Mouse (Mus musculus): Measurements from ENCODE around the gene Alpl. TPM values are rescaled to one million over a fixed set of nuclear protein-coding genes. Genes with fewer than 3 reads are reported as not detected.

Gene Alpl
- total RNA-seq, 4 experiments from 2014 or later, result 54.6 to 70.0 (median 62.3) TPM

DNA sequence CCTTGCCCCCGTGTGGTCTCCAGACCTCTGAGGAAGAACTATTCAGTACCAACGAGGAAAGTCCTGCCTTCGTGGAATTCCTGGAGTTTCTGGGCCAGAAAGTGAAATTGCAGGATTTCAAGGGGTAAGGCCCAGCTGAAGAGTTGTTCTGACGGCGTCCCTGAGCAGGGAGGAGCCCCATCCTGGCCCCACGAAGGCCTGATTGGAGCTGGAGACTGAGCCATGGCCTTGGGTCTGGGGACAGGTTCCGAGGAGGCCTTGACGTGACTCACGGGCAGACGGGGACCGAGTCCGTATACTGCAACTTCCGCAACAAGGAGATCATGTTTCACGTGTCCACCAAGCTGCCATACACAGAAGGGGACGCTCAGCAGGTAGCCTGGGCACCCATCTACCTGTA, 78.5 kb downstream of the Alpl start:
- no peak for DNase-seq (ENCODE audit: low spot score)

DNA sequence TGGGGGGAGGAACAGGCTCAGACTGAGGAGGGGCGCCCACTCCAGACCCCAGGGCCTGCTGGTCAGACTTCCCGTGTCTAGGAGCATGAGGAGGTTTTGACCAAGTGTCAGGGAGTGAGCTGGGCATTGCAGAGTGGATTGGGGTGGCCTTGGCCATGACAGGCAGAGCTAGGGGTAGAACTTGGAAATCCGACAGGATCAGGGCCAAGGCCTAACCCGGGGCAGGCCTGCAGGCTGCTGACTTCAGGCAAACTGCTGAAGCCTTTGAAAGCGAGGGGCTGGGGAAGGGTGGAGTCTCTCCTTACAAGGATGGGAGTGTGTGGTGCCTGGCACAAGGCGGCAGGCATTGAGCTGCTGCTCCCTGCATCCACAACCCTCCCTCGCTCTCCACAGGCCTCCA, 79.2 kb downstream of the Alpl start:
- no peak for DNase-seq (ENCODE audit: low spot score)

DNA sequence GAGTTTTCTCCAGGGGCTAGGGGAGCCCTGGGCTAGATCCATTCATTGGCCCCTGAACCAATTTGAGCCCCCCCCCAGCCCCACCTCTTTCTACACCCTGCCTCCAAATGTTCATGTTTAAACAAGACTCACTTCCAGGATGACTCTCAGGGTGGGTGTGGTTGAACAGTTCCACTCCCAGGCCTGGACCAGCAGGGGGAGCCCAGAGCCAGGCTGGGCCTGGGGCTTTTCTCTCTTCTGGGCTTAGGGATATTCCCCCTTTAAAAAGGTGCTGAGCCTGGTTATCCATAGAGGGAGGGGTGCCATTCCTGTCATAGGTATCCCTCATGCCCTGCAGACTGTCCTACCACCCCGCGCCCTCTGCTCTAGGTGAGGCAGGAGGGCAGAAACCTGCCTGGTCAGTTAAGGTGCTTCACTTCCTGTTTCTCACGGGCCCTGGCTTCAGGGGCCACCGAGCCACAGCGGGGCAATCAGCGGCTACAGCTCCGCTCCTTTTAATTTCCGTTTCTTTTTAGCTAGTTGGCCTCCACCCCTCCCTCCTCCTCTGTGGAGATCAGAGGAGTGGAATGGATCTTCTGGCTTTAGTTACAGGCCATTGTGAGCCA, 82.1 kb downstream of the Alpl start:
- no peak for DNase-seq (ENCODE audit: low spot score)

DNA sequence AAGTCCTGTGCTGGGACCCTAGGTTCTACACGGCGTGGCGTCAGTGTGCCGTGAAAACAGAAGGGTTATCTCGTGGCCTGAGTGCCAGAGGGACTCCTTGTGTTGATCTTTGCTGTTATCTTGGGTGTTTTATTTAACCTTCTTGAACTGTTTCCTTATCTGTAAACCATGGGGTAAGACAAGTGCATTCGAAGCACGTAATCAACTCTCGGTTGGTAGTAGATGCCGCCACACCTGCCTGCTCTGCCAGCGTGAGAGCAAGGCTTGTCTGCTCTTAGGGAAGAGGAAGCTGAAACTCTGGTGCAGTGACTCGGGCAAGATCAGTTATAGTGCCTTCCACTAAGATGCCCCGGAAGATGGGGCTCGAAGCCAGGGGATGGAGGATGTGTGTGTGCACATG, 83.2 kb downstream of the Alpl start:
- DNase-seq (ENCODE audit: low spot score), result no peak

- peak; percentile 57 for DNase-seq (ENCODE audit: low spot score)
Observed at GRCm38 (mm10) chr4:137707216-137707990, 88.8 kb downstream of the Alpl start.

GRCm38 (mm10) chr4:137706510-137706909, 89.7 kb downstream of the Alpl start:
- DNase-seq (ENCODE audit: low spot score), result no peak

DNA sequence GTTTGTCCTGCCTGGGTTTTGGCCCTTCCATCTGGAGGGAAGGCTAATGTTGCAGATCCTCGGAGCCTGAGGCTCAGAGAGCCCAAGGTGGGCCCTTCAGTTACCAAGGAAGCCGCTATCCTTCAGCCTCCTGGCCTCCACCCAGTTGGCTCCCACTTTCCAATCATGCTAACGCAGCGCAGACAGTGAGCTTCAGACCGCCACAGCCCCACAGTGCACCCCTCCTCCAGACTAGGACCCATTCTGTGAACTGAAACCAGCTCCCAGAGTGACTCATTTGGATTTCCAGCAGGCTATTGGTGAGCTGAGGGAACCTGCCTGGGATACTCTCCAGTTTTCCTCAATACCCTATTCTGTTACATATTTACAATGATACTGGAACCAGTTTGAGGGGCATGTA, 90.8 kb downstream of the Alpl start:
- DNase-seq (ENCODE audit: low spot score), result no peak

GRCm38 (mm10) chr4:137704561-137704960, 91.6 kb downstream of the Alpl start:
- DNase-seq (ENCODE audit: low spot score), result no peak

DNA sequence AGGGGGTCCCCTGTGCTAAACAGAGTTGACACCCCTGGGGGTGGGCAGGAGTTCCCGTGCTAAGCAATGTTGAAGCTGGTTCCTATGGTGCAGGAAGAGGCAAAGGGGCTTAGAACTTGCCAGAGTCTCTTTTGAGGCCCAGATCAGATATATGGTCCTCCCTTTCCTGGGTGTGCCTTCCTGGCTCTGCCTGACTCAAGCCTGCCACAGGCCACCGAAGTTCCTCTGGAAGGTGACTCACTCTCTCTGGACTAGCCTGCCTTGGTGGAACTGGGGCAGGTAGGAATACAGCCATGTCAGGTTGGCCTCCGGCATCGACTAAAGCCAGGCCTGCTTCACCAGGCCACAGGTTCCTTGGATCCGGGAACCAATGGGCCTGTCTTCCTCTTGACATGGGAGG, 93.1 kb downstream of the Alpl start:
- no peak for DNase-seq (ENCODE audit: low spot score)

DNA sequence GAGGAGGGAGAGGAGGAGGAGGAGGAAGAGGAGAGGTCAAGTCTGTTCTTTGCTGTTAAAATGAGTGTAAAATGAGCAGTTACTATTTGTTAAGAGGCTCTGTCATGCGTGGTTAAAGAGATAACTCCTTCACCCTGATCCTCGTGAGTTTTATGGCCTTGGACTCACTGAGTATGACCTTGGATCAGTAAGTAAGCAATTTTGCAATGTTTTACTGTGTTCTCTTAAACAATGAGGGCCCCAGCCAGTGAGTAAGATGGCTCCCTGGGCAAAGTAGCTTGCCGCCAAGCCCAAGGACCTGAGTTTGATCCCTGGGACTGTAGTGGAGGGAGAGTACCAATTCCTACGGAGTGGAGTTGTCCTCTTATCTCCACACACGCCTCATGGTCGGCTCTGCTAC, 95.2 kb downstream of the Alpl start:
- DNase-seq (ENCODE audit: low spot score), result no peak

DNA sequence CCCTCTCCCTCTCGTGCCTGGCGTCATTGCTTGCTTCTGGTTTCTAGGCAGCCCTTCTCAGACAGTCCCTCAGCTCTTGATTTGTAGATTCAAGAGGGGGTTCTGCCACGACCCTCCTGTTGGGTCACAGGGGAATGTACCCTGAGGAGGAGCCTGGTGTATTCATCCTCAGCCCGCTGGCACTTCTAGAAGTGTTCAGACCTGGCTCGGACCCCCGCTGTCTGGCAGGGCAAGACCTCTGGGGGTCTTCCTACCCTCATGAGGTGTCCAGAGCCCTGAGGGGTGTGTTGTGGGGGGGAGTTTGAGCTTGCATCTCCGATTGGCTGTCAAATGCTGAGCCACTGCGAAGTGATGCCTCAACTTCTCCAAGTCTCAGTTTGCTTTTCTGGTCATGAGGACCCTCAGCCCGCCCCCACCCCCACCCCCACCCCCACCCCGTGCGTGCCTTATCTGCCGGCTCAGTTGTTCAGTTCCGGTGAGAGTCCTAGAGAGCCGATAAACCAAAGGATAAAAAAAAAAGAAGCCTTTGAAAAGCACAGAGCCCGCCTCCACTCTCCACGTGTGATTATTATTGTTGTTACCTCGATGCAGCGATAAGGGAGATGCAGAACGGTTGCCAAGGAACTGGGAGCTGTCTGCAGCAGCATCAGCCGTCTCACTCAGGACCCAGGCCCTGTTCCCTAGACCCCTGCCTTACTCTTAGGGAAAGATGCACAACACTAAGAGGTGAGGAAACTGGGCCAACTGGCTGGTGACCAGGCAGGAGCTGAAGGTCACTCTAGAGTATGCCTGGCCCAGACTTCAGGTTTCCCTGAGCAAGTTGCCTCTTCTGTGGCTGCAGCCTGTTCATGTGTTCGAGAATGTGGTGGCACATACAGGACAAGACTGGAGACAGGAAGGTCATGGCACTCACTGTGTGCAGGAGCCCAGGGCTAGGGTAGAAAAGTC, 96.6 kb downstream of the Alpl start:
- DNase-seq (ENCODE audit: low spot score), result no peak

GRCm38 (mm10) chr4:137698076-137698985, 97.9 kb downstream of the Alpl start:
- DNase-seq (ENCODE audit: low spot score), result no peak

DNA sequence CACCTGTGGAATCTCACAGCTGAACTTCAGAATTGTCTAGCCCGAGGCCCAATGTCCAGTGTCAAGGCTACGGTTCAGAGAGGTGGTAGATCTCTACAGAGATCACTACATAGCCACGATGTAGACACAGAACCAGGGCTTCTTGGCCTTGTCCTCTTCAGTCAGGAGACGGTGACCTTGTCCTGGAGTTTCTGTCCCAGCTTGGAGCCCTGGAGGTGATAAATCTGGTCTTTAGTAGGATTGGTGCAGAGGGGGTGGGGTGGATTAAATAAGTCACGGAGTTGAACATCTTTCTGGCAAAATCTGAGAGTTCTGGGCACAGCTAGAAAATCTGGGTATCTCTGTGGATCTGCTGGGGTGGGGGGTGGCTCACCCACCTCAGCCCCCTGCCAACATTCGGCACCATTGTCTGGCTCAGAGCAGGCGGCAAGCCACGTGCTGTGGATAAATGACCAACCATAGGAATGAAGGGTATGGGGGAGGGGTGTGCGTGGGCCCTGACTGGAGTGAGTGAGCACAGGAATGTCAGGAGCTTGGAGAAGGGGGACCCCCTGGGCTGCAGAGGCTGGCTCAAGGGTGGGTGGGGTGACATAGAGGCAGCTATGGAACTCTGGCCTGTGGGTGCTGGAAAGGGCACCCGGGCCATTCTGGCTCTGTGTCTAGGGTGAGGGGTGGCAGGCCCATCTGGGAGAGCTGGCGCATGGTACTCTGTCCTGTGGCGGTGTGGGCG, 98.9 kb downstream of the Alpl start:
- DNase-seq (ENCODE audit: low spot score), result no peak

GRCm38 (mm10) chr4:137695900-137696299, 100.3 kb downstream of the Alpl start:
- no peak for DNase-seq (ENCODE audit: low spot score)

GRCm38 (mm10) chr4:137695300-137695699, 100.9 kb downstream of the Alpl start:
- no peak for DNase-seq (ENCODE audit: low spot score)

GRCm38 (mm10) chr4:137692107-137692902, 103.9 kb downstream of the Alpl start:
- DNase-seq (ENCODE audit: low spot score), result no peak

All from heart, adult 8-10 months (tissue).